Mouse (Mus musculus): ENCODE data around the gene Sorcs1. TPM values are rescaled to one million over a fixed set of nuclear protein-coding genes. Genes with fewer than 3 reads are reported as not detected.

Sorcs1 gene
- total and polyA plus RNA-seq, 2 experiments from 2014 or later: 15.7 to 26.7 TPM

GRCm38 (mm10) chr19:50515059-50515673, 163.3 kb downstream of the Sorcs1 start:
- Histone ChIP-seq H3K9me3 (ENCODE audit: low read length) (no peaks in the 10 kb centered on the region), H3K4me1 (ENCODE audit: insufficient read depth, low read length) (0 out of 2 replicates have a peak, but pooled peaks cover 3% of the 10 kb centered on the region), H3K4me2 (ENCODE audit: low read depth, low read length) (peak overlapping the region; percentile 45), H3K36me3 (ENCODE audit: insufficient read depth, low read length) (no peaks in the 10 kb centered on the region), H3K27ac (no peak overlapping the region), H3K9ac (replicated peaks; ENCODE audit: low read length) (0 out of 2 replicates have a peak overlapping the region, but pooled peaks have one; percentile 13), H3K27me3 (ENCODE audit: insufficient read depth, low read length) (no peaks in the 10 kb centered on the region), H3K4me3 (ENCODE audit: low read length) (no peak overlapping the region)
- WGBS: 27% methylated on average over 10 of the region's 10 CpGs
- DNase-seq (ENCODE audit: low spot score) (peak; percentile 31), ATAC-seq (no peak)
- TF ChIP-seq CTCF (IDR thresholded peaks at IDR 0.05; ENCODE audit: low read depth): no peak

DNA sequence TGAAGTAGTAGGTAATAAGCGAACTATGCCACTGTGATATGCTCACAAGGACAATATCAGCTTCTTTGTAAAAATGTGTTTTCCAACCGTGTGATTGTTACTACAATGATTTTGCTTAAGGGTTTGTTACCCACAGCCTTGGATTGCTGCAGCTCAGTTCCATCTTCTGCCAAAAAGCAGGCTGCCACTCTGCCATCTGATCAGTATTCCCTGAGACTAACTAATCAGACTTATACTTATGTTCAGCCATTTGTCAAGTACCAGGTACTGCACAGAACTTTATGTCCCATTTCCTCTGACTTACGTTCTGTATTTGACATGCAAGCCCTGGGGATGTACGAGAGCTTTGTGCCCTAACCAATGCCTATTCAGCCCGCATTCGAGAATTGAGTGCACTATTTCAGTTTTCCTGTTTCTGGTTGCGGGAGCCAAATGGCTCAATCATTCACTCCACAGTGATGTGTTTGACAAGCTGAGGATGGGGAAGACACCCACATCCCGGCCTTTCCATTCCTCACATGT, 164.1 kb downstream of the Sorcs1 start:
- Histone ChIP-seq H3K4me3 (ENCODE audit: low read length) (no peak overlapping the region), H3K27ac (no peak overlapping the region), H3K36me3 (ENCODE audit: insufficient read depth, low read length) (no peaks in the 10 kb centered on the region), H3K27me3 (ENCODE audit: insufficient read depth, low read length) (no peaks in the 10 kb centered on the region), H3K9ac (replicated peaks; ENCODE audit: low read length) (no peak overlapping the region), H3K4me2 (ENCODE audit: low read depth, low read length) (peak overlapping the region; percentile 45), H3K9me3 (ENCODE audit: low read length) (no peaks in the 10 kb centered on the region), H3K4me1 (ENCODE audit: insufficient read depth, low read length) (0 out of 2 replicates have a peak, but pooled peaks cover 3% of the 10 kb centered on the region)
- ATAC-seq (no peak), DNase-seq (ENCODE audit: low spot score) (no peak)
- WGBS: 43% methylated on average over 8 of the region's 8 CpGs
- no peak for TF ChIP-seq CTCF (IDR thresholded peaks at IDR 0.05; ENCODE audit: low read depth)

DNA sequence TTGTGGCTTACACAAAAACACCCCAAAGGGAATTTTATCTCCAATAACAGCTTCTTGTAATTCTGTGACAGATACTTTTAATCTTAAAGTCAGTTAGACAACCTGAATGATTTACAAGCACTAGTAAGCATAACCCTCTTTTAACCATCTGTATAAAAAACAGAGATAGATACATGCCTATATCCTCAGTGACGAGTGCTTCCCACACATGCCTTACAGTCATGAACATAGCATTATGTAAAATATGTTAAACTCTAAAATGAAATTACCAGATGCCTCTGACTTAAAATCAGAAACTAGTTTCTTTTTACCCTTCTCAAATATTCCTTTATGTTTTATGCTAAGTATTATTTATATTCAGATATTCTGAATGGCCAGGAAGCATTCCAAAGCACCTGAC, 175.6 kb downstream of the Sorcs1 start:
- Histone ChIP-seq H3K36me3 (ENCODE audit: insufficient read depth, low read length) (no peaks in the 10 kb centered on the region), H3K27me3 (ENCODE audit: insufficient read depth, low read length) (no peaks in the 10 kb centered on the region), H3K4me1 (ENCODE audit: insufficient read depth, low read length) (no peaks in the 10 kb centered on the region), H3K4me3 (ENCODE audit: low read length) (no peak overlapping the region), H3K9ac (replicated peaks; ENCODE audit: low read length) (no peak overlapping the region), H3K4me2 (ENCODE audit: low read depth, low read length) (no peak overlapping the region), H3K27ac (no peak overlapping the region), H3K9me3 (ENCODE audit: low read length) (no peaks in the 10 kb centered on the region)
- no peak for TF ChIP-seq CTCF (IDR thresholded peaks at IDR 0.05; ENCODE audit: low read depth)
- 94% methylated on average over 1 of the region's 1 CpGs for WGBS
- ATAC-seq (no peak), DNase-seq (ENCODE audit: low spot score) (no peak)

GRCm38 (mm10) chr19:50491121-50491520, 187.3 kb downstream of the Sorcs1 start:
- 82% methylated on average over 3 of the region's 3 CpGs for WGBS
- H3K27ac ChIP-seq: no peak overlapping the region
- DNase-seq (ENCODE audit: low spot score) (no peak), ATAC-seq (peak; percentile 51)
- TF ChIP-seq CTCF (IDR thresholded peaks at IDR 0.05; ENCODE audit: low read depth): no peak
- no peaks in the 10 kb centered on the region for H3K36me3 ChIP-seq (ENCODE audit: insufficient read depth, low read length)
- no peaks in the 10 kb centered on the region for H3K27me3 ChIP-seq (ENCODE audit: insufficient read depth, low read length)
- H3K4me1 ChIP-seq (ENCODE audit: insufficient read depth, low read length): 0 out of 2 replicates have a peak, but pooled peaks cover 5% of the 10 kb centered on the region
- H3K9ac ChIP-seq (replicated peaks; ENCODE audit: low read length): no peak overlapping the region
- H3K9me3 ChIP-seq (ENCODE audit: low read length): no peaks in the 10 kb centered on the region
- no peak overlapping the region for H3K4me2 ChIP-seq (ENCODE audit: low read depth, low read length)
- no peak overlapping the region for H3K4me3 ChIP-seq (ENCODE audit: low read length)

DNA sequence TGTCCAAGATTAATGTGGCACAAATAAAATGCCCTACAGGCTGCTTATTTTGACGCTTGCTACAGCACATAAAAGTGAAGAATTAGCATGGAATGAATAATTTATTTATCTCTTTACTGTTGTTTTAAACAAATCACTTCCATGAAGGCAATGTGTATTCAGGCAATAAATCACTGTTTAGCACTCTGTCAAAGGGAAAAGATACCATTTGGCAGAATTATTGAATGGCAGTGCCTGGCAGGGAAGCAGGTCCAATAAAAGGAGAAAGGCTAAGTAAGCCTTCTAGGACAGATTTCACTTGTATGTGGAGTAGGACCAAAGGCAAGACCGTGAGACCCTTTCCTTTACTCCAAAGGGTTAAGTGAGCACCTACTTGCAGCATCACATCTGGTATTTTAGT, 187.7 kb downstream of the Sorcs1 start:
- Histone ChIP-seq H3K9ac (replicated peaks; ENCODE audit: low read length) (no peak overlapping the region), H3K36me3 (ENCODE audit: insufficient read depth, low read length) (no peaks in the 10 kb centered on the region), H3K9me3 (ENCODE audit: low read length) (no peaks in the 10 kb centered on the region), H3K4me1 (ENCODE audit: insufficient read depth, low read length) (0 out of 2 replicates have a peak, but pooled peaks cover 5% of the 10 kb centered on the region), H3K4me3 (ENCODE audit: low read length) (no peak overlapping the region), H3K27ac (no peak overlapping the region), H3K4me2 (ENCODE audit: low read depth, low read length) (no peak overlapping the region), H3K27me3 (ENCODE audit: insufficient read depth, low read length) (no peaks in the 10 kb centered on the region)
- DNase-seq (ENCODE audit: low spot score) (no peak), ATAC-seq (no peak)
- TF ChIP-seq CTCF (IDR thresholded peaks at IDR 0.05; ENCODE audit: low read depth): no peak
- WGBS: 51% methylated on average over 2 of the region's 2 CpGs

- Histone ChIP-seq H3K4me3 (ENCODE audit: low read length) (no peak overlapping the region), H3K36me3 (ENCODE audit: insufficient read depth, low read length) (no peaks in the 10 kb centered on the region), H3K9ac (replicated peaks; ENCODE audit: low read length) (no peak overlapping the region), H3K4me1 (ENCODE audit: insufficient read depth, low read length) (0 out of 2 replicates have a peak, but pooled peaks cover 5% of the 10 kb centered on the region), H3K27me3 (ENCODE audit: insufficient read depth, low read length) (no peaks in the 10 kb centered on the region), H3K9me3 (ENCODE audit: low read length) (no peaks in the 10 kb centered on the region), H3K4me2 (ENCODE audit: low read depth, low read length) (no peak overlapping the region), H3K27ac (no peak overlapping the region)
- ATAC-seq (no peak), DNase-seq (ENCODE audit: low spot score) (no peak)
- WGBS: 82% methylated on average over 3 of the region's 3 CpGs
- TF ChIP-seq CTCF (IDR thresholded peaks at IDR 0.05; ENCODE audit: low read depth): no peak
Measured at GRCm38 (mm10) chr19:50489786-50490185, 188.7 kb downstream of the Sorcs1 start.

DNA sequence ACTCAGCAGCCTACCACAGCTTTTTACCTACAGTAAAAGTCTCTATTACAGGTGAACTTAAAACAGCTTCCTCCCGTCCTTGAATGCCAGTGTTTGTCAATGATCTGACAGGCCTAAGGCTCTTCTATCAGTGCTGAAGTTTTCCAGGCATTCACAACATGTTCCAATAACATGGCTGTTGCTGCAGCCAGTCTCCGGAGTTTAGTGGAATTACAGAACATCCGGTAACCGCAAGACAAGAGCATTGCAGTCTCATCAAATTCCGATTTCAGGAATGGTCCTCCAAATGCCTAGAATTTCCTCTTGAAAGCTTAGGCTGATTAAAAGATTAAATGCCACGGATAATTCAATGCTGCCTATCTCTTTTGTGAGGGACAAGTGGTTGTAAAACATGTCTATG, 190.0 kb downstream of the Sorcs1 start:
- H3K4me1 ChIP-seq (ENCODE audit: insufficient read depth, low read length): 0 out of 2 replicates have a peak, but pooled peaks cover 5% of the 10 kb centered on the region
- DNase-seq (ENCODE audit: low spot score) (no peak), ATAC-seq (no peak)
- H3K36me3 ChIP-seq (ENCODE audit: insufficient read depth, low read length): no peaks in the 10 kb centered on the region
- peak overlapping the region; percentile 40; the same call in 1 of the 2 replicates for H3K4me2 ChIP-seq (ENCODE audit: low read depth, low read length)
- H3K9ac ChIP-seq (replicated peaks; ENCODE audit: low read length): no peak overlapping the region
- 45% methylated on average over 6 of the region's 6 CpGs for WGBS
- no peaks in the 10 kb centered on the region for H3K27me3 ChIP-seq (ENCODE audit: insufficient read depth, low read length)
- no peak overlapping the region for H3K4me3 ChIP-seq (ENCODE audit: low read length)
- TF ChIP-seq CTCF (IDR thresholded peaks at IDR 0.05; ENCODE audit: low read depth): no peak
- peak overlapping the region; percentile 27; the same call in 1 of the 2 replicates for H3K27ac ChIP-seq
- H3K9me3 ChIP-seq (ENCODE audit: low read length): no peaks in the 10 kb centered on the region
